Mouse (Mus musculus) G1E (cell line): ENCODE results near the gene Mrpl9.

Source experiments
- CTCF ChIP-seq: IDR thresholded peaks from 2 replicates; pipeline ENCODE4 v1.5.1; 2012; ENCODE audit warnings: low read depth, low read length, inconsistent platforms, mixed read lengths
- GATA1 ChIP-seq: IDR thresholded peaks from 2 replicates; pipeline ENCODE4 v1.6.1; 2012; ENCODE audit warnings: borderline replicate concordance, low read length, inconsistent platforms, mixed read lengths
- GATA2 ChIP-seq: IDR thresholded peaks from 2 replicates; pipeline ENCODE4 v1.6.1; 2012; ENCODE audit warnings: low read depth, low read length, inconsistent platforms, borderline replicate concordance
- POLR2AphosphoS5 ChIP-seq: IDR thresholded peaks from 2 replicates; pipeline ENCODE4 v1.6.1; 2012; ENCODE audit warnings: low read depth, low read length, inconsistent platforms; ENCODE audit not compliant: insufficient replicate concordance

DNA sequence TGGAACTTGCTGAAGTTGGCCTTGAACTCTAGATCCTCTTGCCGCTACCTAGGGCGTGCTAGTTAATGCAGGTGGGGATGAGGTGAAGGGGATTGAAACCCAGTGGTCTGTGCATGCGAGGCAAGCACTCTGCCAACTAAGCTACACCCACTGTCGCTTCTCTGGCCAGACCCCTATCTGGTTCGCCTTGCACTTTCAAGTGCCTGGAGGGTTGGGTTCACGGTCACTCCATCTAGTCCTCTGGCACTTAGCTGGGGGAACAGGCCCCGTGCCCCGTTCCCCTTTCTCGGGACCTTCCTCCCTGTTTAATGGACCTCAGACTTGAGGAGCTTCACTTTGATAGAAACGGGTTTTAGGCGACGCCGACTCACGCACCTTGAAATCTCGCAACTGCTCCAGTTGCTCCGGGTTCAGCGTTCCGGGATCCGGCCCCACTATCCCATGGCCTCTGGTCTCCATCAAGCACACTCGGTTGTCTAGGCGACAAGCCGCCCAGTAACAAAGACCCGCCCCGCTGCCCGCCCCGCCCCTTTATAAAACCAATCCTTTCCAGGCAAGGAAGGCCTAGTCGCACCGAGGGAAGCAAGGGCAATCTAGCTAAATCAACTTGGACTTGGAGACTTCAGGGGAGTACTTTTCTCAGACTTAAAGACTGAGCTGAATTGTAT lies 29.5 kb downstream of the Mrpl9 start:
- TF ChIP-seq CTCF (no peak), POLR2AphosphoS5 (no peak), GATA1 (no peak), GATA2 (no peak)
